Mouse (Mus musculus) retina, embryonic 14.5 days (tissue): ENCODE measurements around the gene Maml3.

ENCODE experiments used
- DNase-seq: peaks from one replicate; pipeline ENCODE4 v3.0.0-alpha.2; 2015; ENCODE audit warnings: low spot score

Gene Maml3

DNA sequence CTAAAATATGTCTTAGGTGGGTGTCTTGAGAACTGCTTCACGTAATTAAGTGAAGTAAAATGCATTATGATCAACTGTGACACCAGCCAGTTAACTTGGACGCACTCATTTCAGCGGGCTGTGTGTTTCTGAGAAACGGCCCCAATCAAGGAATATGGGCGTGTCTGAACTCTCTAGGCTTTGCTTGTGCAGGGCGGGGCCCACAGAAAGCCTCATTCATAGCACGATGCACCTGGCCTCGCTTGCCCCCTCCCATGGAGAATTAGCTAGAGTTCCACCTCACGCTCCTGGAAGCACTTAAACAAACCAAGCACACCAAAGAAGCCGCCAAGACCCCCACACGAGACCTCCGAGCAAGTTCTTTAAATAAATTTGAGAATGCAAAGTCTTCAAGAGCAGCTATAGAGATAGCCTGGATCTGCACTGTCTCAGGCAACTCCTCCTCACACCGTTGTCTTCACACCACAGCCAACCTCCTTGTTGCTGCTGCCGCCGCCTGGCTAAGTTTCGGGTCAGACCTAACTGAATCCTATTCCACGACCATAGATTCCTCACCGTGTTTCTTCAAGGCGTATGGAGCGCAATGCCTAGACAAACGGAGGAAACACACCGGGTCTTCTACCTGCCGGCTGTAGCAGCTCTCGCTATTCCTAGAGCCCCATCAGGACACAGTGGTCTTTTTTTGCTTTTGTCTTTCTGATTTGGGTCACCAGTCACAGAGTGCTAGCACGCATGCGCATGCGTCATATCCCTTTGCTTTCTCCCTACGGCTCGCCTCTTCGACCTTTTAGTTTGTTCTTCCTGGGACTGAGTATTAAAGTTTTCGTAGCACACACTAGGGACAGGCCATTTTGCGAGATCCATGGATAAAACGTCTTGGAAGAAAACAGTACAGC, 151.9 kb downstream of the Maml3 start:
- DNase-seq = peak; percentile 49

DNA sequence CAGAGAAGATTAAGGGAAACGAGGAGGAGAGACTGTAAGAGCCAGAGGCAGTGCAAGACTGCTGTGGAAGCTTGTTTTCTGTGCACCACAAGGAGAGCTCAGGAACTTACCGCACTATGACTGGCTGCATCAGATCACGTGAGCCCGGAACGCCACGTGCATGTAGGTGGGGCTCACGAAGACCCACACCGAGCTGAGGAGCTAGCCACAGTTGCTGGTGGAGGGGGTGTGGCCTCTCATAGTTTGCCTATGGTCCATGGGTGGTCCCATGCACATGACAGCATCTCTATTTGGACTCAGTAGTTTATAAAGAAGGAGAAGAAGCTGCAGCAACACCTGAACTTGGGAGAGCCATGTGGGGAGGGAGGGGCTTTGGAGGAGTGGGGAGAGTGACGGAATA, 152.6 kb downstream of the Maml3 start:
- no peak for DNase-seq

DNA sequence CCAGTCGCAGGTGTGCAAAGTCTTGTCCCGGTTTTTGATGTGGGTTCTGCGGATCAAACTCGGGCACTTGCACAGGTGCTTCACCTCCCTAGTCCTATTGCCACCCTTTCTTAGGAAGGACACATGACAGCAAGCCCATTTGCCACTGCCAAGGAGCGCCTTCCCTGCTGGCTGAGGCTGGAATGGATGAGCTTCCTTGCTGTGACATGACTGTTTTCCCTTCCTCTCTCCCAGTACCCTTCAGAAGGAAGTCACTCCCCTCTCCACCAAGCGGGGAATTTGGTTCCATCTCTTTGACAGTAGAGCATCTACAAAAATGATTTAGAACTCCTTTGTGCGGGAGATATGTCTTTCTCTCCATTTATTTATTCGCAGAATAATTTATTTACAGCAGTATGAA, 155.2 kb downstream of the Maml3 start:
- DNase-seq = no peak

DNA sequence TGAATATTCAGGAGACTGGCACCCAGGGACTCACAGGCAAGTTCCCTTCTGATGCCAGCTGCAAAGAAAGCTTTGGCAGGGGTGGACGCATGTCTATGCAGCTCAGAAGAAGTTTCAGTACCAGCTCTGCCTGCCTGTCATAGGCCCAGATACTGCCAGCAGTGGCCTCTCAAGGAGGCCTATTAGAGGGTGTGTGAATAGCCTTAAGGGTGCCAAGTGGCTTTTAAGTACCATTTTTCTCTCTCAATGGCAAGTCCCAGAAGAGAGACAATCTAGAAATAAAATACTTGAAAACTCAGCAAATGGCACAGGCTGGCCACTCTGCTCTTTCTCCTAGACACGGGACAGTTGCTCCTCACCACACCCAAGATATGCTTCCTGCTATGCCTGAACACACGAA, 157.7 kb downstream of the Maml3 start:
- no peak for DNase-seq

DNA sequence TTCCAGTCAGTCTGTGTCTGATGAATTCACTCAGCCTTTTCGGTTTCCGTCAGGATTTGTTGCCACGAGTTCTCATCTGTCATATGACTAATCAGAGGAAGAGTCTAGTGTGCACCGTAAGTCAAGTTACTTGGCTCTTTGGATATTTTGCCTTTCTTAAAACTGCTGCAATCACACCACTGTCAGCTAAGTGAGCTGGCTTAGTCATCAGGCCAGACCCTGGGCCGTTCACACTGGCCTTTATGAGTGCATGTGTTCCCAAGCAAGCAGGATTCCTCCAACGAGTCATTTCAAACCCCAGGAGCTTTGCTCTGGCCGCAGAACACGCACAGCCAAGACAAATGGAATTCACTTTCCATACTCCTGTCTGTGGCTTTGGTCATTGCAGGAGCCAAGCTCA, 161.2 kb downstream of the Maml3 start:
- DNase-seq = no peak

DNA sequence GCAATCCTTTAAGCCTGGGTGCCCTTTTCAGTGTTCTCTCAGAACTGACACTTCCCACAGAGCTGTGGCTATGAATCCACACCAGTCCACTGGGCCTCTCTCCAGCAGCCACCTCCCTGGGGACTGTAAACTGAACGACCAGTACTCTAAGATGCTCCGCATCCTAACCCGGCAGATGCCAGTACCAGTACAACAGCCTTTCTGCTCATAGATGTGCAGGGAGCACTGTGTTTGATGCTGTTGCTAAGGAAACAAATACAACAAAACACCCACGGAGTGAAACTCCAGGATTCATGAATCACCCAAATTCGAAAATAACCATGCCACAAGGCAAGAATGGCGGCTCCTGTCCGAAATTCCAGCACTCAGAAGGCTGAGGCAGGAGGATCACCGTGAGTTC, 163.1 kb downstream of the Maml3 start:
- no peak for DNase-seq

DNA sequence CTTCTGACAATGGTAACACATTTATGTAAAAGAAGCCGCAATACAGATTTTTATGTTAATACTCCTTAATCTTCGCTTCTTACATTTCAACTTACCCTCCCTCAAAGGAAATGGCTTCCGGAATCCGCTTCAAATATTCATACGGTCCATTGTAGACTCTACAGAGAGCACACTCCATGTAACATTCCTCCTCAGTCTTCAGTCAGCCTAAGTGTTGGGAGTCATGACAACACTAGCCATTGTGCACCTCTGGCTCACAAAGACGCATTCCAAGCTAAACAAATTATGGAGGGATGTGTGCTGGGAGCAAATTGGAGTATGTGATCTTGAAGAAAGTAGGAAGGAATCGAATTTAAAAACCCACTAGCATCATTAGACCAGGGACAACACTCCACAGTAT, 165.0 kb downstream of the Maml3 start:
- DNase-seq = no peak

DNA sequence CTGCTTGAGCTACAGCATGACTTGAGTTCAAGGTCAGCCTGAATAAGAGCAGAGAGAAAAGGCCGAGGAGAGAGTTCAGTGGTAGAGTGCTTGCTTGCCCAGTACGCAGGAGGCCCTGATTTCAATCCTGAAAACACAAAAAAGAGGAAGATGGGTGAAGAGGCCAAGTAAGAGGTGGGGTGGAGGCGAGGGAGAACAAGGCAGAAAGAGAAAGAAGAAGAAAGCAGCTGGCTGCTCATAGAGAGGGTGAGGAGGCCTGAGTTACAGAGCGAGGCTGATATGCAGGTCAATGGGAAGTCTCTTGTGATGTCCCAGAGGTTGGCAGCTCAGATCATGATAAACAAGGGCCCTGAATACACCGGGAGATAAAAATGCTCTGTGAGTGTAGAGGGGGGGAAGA, 165.8 kb downstream of the Maml3 start:
- no peak for DNase-seq

DNA sequence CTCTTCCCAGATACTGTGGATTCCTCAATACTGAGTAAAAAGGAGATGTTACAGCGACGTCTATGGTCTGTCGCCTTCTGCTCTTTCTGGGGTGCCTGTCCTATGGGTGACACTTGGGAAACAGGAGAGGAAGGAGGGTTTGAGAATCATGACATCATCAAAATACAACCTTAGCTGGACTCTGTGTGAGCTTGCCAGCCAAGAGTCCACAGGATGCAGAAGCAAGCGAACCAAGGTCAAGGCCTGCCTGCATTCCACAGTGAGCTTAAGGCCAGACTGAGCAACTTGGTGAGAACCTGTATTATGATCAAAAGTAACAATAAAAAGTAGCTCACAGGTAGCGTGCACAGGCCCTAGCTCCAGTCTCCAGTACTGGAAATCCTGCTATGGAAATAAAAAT, 167.7 kb downstream of the Maml3 start:
- no peak for DNase-seq

DNA sequence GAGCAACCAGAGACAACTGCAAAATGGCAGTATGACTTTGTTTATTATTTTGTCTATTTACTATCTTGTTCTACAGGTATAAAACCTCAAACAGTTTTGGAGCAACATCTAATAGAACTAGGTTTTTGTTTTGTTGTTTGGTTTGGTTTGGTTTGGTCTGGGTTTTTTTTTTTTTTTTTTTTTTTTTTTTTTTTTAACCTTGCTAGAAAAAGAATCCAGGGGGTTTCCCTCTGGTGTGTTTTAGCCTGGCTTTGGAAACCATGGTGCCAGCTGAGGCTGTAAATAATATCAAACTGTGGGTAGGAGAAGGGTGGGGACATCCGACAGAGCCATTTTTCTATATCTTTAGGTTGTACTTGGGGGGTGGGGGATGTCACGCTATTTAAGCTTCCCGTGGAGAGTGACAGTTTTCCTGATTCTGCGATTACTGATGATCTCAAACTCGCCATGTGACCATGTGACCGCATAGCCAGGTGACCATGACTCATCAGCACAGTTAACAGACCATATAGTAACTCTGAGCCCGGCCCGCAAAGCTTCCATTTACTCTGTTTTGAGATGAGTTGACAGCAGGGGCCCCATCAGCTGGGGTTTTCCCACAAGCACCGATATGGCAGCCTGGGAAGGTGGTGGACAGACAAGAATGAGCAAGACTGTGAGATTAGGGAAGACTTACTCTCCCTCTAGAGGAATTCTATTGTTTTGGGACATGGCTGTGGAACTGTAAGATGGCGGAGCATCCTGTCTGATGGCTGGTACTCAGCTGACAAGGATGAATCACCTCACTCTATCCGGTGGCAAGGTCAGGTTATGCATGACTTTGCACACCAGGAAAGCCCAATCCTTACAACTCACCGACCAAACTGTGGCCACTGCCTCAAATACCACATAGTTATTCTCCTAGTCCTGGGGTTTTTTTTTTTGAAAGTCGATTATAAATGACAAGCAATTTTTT, 170.1 kb downstream of the Maml3 start:
- no peak for DNase-seq

DNA sequence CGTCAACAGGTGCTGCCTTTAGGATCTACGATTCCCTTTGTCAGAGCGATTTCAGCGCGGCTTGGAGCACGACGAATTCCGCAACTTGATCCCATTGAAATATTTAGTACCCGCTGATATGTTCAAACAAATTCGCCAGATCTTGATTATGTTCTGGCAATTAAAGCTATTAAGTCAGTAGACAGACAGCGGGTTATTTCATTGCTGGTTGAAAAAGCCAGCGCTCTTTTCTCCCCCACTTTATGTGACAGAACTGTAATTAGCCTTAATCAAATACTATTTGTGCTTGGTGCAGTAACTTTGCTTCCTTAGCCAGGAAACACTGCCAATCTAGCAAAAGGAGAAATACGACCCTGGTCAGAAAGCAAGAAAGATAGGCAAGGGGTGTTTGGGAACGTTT, 176.7 kb downstream of the Maml3 start:
- DNase-seq = no peak

DNA sequence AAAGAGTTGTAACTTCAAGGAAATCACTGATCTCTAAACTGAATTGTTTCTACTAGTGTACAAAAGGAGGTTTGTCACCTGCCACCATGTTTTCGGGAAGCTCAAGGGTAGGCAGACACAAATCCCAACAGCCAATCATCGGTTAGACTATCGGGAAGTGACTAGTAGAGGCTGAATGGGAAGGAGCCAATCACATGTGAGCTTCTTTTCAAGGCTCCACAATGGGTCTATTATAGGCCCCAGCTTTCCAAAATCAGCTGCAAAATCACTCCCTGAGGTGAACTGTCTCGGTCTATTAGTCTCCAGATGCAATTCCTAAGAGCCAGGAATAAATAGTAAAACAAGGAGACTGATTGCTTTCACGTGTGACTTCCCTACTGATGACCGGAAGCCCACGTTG, 177.3 kb downstream of the Maml3 start:
- DNase-seq = no peak

DNA sequence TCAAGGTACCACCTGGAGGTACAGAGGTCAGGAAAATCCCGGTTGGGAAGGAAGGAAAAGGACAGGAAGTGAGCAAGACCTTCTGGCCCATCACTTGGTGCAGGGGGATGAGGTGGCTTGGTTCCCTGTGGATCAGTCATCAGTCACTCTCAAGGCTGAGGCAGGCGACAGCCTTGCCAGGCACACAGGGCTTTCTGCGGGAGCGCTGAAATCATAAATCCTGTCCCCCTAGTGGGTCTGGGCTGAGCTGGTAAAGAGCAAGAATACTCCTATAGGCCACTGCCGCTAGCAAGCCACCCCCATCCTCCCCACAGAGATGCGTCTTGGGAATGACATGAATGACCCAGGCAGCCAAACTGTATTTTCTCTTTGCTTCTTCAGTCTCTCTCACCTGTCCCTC, 177.8 kb downstream of the Maml3 start:
- no peak for DNase-seq

DNA sequence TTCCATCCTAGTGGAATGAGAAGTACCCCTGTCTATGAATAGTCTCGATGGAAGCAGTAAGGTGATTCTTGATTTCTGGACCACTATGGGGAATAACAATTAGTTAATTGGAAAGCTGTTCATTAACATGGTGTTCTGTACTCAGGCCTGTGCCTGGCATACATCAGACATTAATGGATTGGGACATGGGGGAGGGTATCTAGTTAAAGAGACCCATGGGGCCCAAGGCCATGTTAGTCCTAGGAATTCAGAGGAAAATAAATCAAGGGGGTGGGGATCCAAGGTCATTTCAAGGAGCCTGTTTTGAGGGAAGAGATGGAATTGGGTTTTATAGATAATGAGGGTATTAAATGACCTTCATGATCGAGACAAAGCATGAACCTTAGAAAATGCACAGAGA, 179.1 kb downstream of the Maml3 start:
- no peak for DNase-seq

DNA sequence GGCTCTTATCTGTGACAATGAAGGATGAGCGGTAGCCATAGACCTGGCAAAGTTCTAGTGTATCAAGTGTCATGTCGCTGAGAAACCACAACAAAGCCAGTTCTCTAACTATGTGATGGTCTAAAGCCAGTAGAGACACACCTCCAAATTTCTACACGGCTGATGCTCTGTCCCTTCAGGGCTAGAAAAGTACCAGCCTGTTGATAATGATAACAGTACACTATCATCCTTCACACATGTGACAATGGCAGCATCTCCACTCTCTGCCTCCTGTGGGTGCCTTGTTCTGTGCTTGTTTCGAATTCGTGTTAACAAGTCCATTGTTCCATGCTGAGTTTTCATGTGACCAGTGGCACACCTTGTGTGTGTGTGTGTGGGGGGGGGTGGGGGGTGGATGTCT, 180.2 kb downstream of the Maml3 start:
- no peak for DNase-seq

DNA sequence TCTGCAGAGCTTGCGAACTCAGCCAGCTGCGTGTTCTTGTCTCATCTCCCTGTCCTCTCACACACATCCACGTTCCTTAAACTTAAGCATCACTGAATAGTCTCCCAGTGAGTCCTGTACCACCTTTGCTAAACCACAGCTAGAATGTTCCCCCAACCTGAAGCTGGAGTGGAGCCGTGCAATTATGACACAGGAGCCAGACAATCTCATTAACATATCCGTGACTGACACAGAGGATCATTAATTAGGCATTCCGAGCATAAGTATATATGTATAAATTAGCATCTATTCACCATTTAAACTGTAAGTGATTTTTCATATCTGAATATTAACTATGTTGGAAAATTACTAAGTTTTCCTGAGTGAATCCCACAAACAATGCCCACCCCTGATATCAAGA, 181.1 kb downstream of the Maml3 start:
- no peak for DNase-seq

DNA sequence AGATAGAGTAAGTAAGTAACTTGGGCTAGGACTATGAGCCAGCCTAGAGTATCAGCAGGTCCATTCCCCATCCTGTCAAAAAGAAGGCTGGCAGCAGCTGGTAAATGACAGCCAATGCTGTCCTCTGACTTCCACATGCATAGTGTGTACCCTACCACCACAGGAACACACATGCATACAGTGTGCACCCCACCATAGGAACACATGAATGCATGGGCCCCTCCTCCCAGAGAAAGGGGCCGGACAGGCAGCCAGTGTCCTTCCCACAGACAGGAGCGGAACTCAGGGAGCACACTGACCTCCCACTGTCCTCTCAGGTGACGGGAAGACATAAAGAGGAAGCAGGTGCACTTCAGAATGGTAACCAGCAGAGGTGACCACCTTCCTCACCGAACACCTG, 188.0 kb downstream of the Maml3 start:
- DNase-seq = no peak

DNA sequence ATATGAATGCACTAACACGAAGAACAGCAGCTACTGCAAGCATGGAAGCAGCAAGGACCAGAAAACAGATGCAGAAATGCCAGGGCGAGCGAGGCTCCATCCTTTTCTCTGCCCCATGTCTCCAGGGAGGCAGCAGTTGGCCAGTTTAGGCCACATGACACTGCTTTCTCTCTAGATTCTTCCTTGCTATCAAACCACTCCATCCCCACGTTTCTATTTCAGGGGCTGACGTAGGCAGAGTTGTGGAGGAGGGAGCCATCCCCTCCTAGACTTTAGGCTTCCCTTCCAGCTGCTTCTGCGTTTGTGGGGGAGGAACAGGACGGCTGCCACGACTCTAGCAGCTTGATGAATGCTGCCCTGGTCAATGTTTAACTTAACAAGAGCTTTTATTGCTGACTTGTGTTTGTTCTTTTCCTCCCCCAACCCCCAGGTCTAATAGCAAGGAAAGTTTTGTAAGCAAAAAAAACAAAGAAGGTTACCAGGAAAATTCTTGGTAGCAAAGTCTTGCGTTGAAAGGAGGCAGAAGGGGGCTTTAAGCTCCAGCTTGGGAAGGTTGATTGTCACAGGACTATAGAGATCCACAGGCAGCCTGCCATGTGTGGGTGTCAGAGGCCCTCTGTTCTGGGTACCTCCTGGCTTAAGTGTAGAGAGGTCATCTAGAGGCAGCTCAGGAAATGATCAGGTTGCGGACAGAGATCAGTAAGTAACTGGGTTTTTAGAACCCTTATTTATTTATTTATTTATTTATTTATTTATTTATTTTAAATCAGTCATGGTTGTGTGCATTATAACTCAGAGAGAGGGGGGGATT, 188.6 kb downstream of the Maml3 start:
- no peak for DNase-seq

DNA sequence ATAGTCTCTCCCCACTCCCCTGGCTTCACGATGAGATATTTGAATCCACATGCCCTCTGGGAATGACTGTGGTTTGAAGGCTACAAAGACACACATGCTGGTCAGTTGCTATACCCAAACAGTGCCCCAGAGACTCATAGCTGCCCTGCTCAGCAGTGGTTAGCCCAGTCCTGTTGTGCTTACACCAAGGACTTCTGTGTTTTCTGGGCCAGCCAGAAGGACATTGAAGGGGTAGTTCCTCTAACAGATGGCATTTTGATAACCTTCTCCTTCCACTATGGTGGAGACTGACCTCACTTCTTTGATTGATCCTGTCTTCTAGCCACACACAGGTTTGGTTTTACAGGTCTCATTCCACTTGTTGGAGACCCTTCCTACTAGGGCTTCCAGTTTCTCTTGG, 189.5 kb downstream of the Maml3 start:
- no peak for DNase-seq

DNA sequence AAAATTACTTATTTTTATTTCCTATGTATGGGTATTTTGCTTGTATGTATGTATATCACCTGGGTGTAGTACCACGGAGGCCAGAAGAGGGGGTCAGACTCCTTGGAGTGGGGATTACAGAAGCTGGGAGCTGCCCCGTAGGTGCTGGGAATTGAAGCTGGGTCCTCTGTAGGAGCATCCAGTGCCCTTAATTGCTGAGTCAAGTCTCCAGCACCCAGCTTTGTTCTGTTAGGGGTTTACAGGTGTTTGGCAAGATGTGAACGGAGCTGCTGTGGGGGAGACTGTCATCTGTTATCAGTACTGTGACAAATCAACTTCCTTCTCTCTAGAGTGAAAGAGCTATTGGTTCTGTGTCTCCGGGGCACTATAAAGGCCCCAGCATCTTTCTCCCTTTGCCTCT, 190.0 kb downstream of the Maml3 start:
- DNase-seq = no peak

DNA sequence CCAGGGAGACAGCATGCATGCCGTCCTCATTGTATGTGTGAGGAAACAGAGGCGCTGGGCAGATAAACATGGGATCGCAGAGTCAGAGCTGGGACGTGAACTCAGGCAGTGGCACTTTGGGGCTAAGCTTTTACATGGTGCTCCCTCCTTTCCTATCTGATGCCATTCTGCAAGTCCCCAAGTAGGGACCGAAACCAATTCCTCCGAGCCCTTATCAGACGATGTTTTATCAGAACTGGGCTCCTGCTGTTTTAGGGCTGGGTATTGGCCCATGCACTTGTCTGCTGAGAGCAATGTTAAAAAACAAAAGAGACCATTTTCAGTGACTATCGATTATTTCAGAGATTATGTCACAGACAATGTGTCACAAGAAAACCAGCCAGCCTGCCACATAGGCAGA, 191.4 kb downstream of the Maml3 start:
- DNase-seq = no peak

DNA sequence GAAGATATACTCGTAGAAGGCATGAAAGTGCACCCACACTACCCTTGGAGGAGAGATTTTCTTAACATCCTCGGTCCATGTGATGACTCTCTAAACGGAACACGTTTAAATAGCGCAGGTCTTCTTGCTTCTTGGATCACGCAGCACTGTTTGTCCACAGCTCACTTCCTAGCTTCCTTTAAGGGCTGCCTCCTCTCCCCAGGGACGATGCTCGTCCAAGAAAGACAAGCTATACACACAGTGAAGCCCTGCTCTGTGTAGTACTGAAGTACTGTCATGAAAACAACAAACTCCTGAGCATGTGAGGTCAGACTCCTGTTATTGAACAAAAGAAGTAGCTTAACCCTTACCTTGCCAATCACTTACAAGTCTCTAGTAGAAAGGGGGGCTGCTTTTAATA, 192.7 kb downstream of the Maml3 start:
- DNase-seq = no peak
